Mouse (Mus musculus) fibroblast of lung, adult 2 months (primary cell): ENCODE measurements around the gene Atp5mpl.
"Not testable (repeated sequence)": the region's sequence is repeated elsewhere in the genome, so short reads cannot be mapped to it uniquely, and the experiment has no call there.

Source experiments
- DNase-seq: peaks from one replicate; pipeline ENCODE4 v3.0.0-alpha.2; 2011; ENCODE audit warnings: low read depth

Gene Atp5mpl

GRCm38 (mm10) chr12:111946716-111947115 lies 20.1 kb downstream of the Atp5mpl start:
- DNase-seq, result no peak

DNA sequence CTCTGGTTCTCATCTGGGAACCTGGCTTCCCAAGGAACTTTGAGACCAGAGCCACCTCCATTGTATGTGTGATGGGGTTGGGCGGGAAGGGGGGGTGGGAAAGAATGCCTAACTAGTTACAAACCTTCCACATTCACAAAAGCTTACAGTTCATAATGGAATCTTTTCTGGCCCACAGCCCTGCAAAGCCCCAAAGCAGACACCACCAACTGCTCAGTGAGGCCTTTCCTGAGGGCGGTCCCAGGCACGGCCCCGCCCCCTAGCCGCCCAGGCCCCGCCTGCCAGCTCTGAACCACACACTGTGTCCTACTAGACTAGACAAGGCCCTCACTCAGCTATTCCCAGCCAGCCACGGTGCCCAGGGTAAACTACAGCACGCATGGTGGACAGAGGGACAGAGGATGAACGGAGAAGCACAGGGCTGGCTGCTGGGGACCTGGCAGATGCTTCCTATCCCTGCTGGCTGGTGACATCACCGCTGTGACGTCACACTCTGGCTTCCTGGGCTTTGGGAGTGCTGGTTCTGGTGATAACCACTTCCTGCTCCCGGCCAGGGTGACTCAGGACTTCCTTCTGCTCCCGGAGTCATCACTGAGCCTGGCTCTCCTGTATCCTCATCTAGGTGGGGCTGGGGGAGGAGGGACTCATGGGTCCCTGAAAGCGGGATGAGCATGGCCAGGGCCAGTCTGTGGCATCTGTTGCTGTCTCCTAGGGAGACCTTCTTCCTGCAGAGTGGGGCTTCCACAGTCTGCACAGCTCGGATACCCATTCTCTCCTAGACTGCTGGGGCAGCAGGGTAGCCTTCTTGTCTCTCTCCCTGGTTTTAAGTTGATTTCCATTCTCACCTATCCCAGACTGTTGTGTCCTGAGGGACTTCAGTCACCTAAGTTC lies 20.8 kb downstream of the Atp5mpl start:
- not testable (repeated sequence) for DNase-seq

DNA sequence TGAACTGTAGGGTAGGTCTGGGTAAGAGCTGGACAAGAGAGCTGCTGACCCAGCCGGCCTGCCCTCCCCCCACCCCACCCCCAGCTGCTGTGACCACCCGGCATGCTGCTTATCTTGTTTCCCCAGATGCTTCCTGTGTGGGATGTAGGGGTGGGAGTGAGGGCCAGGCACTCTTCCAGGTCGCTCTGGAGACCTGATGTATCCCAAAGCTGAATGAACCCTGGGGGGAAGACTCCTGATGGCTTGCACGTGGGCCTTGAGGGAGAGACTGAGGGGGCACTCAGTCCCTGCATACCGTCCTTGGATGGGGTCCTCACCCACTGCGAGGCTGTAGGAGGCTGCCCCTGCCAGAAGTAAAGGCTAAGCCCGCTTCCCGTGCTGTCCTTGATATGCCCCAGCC lies 21.7 kb downstream of the Atp5mpl start:
- no peak for DNase-seq

DNA sequence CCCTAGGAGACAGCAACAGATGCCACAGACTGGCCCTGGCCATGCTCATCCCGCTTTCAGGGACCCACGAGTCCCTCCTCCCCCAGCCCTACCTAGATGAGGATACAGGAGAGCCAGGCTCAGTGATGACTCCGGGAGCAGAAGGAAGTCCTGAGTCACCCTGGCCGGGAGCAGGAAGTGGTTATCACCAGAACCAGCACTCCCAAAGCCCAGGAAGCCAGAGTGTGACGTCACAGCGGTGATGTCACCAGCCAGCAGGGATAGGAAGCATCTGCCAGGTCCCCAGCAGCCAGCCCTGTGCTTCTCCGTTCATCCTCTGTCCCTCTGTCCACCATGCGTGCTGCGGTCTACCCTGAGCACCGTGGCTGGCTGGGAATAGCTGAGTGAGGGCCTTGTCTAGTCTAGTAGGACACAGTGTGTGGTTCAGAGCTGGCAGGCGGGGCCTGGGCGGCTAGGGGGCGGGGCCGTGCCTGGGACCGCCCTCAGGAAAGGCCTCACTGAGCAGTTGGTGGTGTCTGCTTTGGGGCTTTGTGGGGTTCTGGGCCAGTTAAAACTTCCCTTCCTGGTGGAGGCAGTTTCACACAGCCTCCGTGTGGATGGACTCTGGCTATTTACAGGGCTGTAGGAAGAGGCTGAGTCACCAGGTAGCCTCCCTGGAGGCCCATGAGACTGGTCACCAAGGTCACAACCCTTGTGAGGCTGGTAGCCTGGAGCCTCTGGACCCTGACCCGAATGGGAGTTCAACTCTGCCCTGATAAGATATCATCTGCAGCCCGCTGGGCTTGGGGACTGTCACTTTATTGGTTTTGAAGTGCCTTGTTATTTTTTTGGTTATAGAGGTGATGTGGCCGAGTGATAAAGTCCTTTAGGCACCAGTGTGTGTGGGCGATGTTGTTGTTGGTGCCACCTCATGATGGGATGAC lies 22.5 kb downstream of the Atp5mpl start:
- DNase-seq, result not testable (repeated sequence)

GRCm38 (mm10) chr12:111943421-111944064 lies 23.2 kb downstream of the Atp5mpl start:
- DNase-seq, result no peak

DNA sequence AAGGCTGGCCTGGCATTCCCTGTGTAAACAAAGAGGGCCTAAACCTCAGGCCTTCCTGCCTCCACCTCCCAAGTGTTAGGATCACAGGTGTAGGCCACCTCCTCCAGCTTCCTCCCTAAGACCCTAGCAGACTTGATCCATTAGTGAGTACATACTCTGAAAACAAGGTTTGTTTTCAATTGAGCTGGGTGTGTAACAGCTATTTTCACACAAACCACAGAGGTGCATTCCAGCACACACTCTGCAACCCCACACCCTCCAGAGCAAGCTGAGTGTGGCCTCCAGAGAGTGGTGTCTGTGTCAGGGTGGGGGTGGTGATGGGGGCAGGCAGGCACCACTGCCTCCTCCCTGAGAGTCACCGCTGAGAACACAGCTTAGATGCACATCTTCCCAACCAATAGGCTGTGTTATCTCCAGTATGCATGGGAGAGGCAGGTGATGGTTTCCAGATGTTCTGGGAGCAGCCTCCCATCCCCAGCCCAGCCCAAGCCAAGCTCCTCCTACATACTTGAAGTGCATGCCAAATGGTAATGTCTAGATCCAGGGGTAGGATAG lies 28.1 kb downstream of the Atp5mpl start:
- no peak for DNase-seq

DNA sequence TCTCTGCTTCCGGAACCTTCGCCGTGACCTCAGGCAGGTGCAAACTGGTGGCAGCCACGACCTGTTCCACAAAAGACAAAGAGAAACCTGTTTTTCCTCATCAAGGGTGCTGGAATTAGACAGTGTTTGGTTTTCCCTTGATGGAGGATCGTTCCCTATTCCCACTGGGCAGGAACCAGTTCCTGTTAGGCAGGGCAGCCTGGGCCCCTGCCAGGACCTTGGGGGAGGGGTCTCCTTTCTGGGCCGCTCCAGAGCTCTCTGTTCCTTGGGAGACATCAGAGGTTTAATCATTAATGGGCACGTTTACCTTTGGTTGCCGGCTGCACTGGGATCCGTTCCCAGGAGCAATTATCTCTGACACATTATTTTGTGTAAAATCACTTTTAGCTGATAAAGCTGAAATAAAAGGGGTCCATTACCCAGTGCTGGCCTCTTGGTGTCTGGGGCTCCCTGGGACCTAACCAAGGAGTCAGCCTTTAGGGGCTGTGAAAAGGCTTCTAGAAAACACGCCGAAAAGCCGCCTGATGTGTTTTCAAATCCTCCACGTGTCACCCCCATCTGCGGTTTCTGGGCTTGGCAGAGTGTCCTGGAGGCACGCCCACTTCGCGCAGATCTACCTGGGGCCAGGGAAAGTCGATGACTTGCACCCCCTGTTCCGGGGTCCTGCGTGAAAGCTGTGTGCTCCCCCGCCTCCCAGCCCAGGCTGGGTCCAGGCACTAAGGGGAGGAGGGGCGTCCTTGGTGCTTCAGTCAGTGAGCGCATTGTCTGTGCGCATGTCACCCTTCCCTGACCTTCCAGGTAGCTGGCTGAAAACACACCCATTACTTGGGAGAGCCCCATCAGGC lies 29.8 kb downstream of the Atp5mpl start:
- DNase-seq, result peak; percentile 69

GRCm38 (mm10) chr12:111933971-111934370 lies 32.8 kb downstream of the Atp5mpl start:
- DNase-seq, result no peak

GRCm38 (mm10) chr12:111933032-111933704 lies 33.6 kb downstream of the Atp5mpl start:
- no peak for DNase-seq

GRCm38 (mm10) chr12:111932513-111932912 lies 34.3 kb downstream of the Atp5mpl start:
- DNase-seq, result no peak

DNA sequence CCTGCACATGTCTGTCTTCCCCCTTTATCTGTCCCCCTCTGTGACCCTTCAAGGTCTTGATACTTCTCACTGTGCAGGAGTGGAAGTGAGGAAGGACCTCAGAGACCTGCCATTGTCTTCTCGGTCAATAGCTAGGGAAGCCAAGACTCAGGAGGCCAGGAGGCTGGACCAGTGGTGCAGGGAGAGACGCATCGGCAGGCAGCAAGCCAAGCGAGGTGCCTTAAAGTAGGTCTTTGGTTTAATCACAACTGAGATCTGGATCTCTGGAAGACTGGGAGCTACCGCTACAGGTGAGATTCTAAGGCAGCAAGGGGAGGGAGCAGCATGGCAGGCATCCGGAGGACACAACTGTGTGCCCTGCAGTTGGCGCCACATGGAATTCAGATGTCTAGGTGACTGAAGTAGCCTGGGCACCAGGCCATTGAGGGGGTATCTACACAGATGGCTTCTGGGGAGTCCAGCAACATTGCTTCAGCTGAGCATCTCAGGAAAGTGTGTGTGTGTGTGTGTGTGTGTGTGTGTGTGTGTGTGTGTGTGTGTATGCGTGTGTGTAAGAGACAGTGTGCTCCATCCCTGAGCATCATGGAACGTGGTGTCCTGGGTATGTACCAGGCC lies 35.3 kb downstream of the Atp5mpl start:
- no peak for DNase-seq

DNA sequence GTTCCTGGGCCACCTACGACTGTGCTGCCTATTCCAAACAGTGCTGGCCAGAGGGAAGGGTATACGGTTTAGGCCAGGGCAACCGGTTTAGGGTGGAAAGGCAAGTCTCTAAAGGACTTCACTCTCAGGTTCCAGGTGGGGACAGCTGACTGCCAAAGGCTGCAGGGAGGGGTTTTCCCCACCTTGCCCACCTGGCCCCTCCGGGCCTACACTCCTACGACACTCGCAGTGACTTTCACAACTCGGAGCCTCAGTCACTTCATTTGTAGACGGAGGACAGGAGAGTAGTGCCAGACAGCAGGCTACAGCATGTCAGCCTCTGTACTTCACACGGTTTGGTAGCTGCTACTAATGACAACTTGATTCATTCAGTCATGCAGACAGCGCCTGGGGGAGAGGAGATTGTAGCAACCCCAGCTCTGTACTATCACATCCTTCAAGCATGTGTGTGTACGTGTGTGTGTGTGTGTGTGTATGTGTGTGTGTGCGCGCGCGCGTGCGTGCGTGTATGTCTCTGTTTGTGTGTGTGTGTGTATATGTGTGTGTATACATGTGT lies 38.3 kb downstream of the Atp5mpl start:
- DNase-seq, result no peak

GRCm38 (mm10) chr12:111927338-111927737 lies 39.4 kb downstream of the Atp5mpl start:
- DNase-seq, result no peak

- DNase-seq, result no peak
Measured at GRCm38 (mm10) chr12:111923117-111923516, 43.7 kb downstream of the Atp5mpl start.

DNA sequence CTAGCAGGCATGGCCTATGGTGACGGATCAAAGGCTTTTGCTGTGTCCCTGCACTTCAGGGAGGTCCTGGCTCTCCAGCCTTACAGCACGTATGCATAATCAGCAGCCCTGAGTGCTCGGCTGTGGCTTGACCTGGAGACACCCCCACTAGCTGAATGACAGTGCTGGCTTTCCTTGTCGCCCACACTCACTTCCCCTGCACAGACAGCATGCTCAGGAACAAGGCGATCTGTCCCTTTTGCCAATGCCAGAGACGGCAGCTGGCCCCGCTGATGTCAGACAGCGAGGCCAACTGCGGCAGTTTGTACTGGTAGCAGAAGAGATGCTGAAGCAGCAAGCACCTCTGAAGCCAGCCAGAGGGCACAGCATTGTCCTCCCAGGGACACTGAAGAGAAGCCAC lies 46.7 kb downstream of the Atp5mpl start:
- DNase-seq, result no peak

- DNase-seq, result no peak
Measured at GRCm38 (mm10) chr12:111916514-111917217, 50.1 kb downstream of the Atp5mpl start.

- DNase-seq, result no peak
Measured at GRCm38 (mm10) chr12:111915781-111916180, 51.0 kb downstream of the Atp5mpl start.

- no peak for DNase-seq
Measured at GRCm38 (mm10) chr12:111914031-111914430, 52.7 kb downstream of the Atp5mpl start.

DNA sequence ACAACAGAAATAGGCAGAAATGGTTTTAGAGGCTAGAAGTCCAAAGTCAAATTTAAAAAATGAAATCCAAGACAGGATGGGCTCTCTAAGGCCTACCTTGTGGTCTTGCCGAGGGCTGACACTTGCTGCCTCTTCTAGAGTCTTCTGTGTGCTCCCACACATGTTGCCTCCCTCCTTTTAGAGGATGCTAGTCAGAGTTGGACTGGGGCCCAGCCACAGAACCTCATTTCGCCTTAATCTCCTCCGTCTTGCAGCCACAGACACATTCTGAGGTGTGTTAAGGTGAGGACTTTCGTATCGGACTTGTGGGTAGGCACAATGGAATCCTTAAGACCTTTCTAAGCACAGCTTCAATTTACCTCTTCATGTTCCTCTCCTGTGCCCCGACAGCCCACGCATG lies 54.0 kb downstream of the Atp5mpl start:
- DNase-seq, result no peak
